In genomic region chr6:9028501-9028900, GRCm38 (mm10) we compare ENCODE assay signal across 27 mouse cellular contexts.
"Had no signal": no experiment of that assay in that cellular context is flagged by ENCODE, and none has a peak within 500 bp of the region (broad histone marks: within the 10 kb centered on the region; RNA-seq: fewer than 3 reads in every experiment).

No protein-coding gene starts in this region.

- H3K9me3 ChIP-seq: heart, embryonic 10.5 days; heart, embryonic 12.5 days; hindbrain, embryonic 10.5 days; hindbrain, embryonic 12.5 days; intestine, embryonic 15.5 days; limb, embryonic 13.5 days; limb, embryonic 15.5 days; liver, embryonic 12.5 days had no signal

- H3K36me3 ChIP-seq: heart, embryonic 10.5 days; heart, embryonic 12.5 days; hindbrain, embryonic 10.5 days; hindbrain, embryonic 12.5 days; intestine, embryonic 15.5 days; limb, embryonic 13.5 days; limb, embryonic 15.5 days; liver, embryonic 12.5 days had no signal

- DNase-seq: gastrocnemius, adult 2 months; gastrocnemius, postnatal 10 days; gastrocnemius, postnatal 25 days; heart, adult 18-20 months; heart, postnatal 10 days; heart, postnatal 4 days; kidney, adult 18-20 months; kidney, adult 8-10 months; kidney, postnatal 10 days; kidney, postnatal 25 days; kidney, postnatal 4 days; layer of hippocampus, postnatal 36 days; left cerebral cortex, postnatal 4 days had no signal

- H3K27me3 ChIP-seq: heart, embryonic 12.5 days; hindbrain, embryonic 12.5 days; intestine, embryonic 15.5 days; limb, embryonic 13.5 days; limb, embryonic 15.5 days; liver, embryonic 12.5 days had no signal

- H3K4me1 ChIP-seq: heart, embryonic 10.5 days; heart, embryonic 12.5 days; hindbrain, embryonic 10.5 days; hindbrain, embryonic 12.5 days; intestine, embryonic 15.5 days; limb, embryonic 13.5 days; limb, embryonic 15.5 days; liver, embryonic 12.5 days had no signal

- H3K27ac ChIP-seq: gastrocnemius, adult 2 months; heart, embryonic 10.5 days; hindbrain, embryonic 10.5 days; hindbrain, embryonic 12.5 days; hindbrain, embryonic 14.5 days; intestine, embryonic 15.5 days; layer of hippocampus, adult 2 months; limb, embryonic 13.5 days; limb, embryonic 15.5 days; liver, embryonic 12.5 days; liver, embryonic 14.5 days had no signal

- ATAC-seq: hindbrain, embryonic 16.5 days; inflammation-experienced regulatory T-cells, adult 6 months; intestine, embryonic 15.5 days; intestine, postnatal 0 days; liver, embryonic 12.5 days had no signal

- H3K9ac ChIP-seq: heart, embryonic 12.5 days; hindbrain, embryonic 12.5 days; hindbrain, embryonic 14.5 days; intestine, embryonic 15.5 days; limb, embryonic 13.5 days; limb, embryonic 15.5 days; liver, embryonic 12.5 days; liver, embryonic 14.5 days had no signal

- H3K4me2 ChIP-seq: heart, embryonic 12.5 days; hindbrain, embryonic 12.5 days; hindbrain, embryonic 14.5 days; intestine, embryonic 15.5 days; limb, embryonic 13.5 days; limb, embryonic 15.5 days; liver, embryonic 12.5 days had no signal

- H3K4me3 ChIP-seq: gastrocnemius, adult 2 months; heart, embryonic 10.5 days; heart, embryonic 12.5 days; hindbrain, embryonic 10.5 days; hindbrain, embryonic 12.5 days; intestine, embryonic 15.5 days; layer of hippocampus, adult 2 months; limb, embryonic 13.5 days; limb, embryonic 15.5 days; liver, embryonic 12.5 days had no signal
